Mouse (Mus musculus) thymus, postnatal 14 days (tissue): ENCODE measurements at regions not wholly inside any gene's neighbourhood (a gene's known extent, or its start where the extent isn't known, plus 50 kb on each side); places are given as distances from the start of the nearest gene placed in this dataset.
A peak's percentile ranks its signal among the peaks of the same experiment; 100 is the strongest.

Experiments used
- DNase-seq: peaks from one replicate; pipeline ENCODE4 v3.0.0; 2021

DNA sequence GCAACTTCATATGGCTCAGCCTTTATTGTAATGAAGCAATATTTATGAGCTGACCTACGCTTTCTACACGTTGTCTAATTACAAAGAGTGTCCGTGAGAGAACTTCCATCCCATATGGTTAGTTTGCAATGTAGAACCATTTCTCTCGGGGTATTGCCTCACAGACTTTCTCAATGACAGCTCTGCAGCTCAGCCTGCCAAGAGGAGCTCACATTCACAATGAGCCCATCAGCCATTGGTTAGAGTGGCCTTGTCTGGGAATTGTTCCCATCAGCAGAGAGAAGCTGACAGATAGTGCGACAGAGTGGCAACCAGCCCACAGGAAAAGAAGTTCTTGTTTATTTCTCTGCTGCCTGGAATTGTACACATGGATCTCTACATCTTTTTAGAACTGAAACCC, 409.7 kb downstream of the Zfp704 start:
- DNase-seq = no peak

DNA sequence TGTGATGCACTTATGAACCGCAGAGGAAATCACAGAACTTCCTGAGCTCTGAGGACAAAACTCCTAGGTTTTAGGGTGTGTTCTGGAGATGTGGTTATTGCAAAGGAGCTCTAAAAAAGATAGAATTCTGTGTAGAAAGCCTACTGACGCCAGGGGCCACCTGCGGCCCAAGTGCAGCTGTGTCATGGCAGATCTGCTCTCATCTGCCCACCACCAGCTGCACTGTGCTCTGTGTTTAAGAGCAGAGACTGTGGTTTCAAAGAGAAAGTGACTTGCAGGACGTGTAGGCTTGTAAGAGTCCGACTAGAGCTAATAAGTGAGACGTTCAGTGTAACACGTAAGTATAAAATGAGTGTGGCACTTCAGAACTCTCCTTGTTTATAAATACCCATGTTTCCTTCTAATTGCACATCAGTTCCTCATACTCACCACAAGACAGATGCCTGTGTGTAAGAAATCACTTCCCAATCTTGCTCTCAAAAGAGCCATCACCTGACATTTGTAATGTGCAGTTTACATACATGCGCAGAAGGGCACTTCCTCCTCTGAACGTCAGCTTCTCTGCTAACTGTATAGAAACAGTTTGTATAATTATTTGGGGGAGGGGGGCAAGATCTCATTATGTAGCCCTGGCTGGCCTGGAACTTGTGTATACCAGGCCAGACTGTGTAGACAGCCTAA, 411.1 kb downstream of the Zfp704 start:
- DNase-seq = peak; percentile 7

DNA sequence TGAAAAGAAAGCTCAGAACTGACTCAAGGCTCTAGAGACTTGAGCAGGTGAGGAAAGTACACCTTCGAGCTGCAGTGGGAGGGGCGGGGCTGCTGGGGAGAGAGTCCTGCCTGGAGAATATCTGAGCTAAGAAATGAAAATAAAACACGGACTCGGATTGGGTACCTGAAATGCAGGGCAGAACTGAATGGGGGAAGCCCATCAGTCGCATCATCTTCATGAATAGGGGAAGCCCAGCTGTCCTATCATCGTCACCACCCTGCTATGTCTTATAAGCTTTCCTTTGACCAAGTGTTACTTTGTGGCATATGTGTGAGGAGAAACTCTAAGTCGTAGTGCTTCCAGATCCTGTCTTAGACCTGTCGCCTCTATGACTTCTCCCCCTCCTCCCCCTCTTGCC, 414.1 kb downstream of the Zfp704 start:
- DNase-seq = no peak

DNA sequence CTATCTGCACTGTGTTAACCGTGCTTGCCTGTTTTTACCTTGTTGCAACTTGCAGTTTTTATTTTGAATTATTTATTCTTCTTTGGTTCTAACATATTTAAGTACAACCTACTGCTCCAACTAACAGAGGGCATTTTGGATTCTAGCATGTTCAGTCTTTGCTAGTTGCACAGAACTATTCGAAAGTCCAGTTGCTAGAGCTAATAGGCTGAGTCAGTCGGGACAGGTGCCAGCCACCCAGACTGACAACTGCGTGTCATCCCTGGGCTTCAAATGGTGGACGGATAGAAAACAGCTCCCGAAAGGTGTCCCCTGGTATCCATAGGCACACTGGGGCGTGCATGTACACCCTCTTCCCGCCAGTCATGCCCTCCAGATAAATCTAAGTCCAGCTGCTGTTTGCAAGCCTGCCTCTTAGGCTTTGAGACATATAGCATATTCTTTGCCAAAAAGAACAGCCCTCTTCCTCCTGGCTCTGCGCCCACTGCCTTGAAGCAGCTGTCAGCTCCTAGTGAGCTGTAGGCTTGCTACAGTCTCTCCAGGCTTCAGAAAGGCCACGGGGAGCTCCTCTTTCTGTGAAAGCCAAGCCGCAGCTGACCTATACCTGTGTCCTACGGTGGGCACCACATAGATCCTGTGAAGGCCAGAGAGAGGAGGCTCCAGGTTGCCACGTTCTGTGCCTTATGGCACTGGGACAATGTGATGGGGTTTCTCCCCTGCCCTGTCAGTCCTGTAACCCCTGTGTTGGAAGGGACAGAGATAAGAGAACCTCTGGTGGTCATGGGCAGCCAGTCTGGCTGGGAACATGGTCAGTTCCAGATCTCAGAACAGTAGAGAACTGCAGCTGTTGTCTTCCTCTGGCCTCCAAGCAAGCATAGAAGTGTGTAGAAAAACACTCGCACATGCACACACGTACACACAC, 420.3 kb downstream of the Zfp704 start:
- DNase-seq = no peak

DNA sequence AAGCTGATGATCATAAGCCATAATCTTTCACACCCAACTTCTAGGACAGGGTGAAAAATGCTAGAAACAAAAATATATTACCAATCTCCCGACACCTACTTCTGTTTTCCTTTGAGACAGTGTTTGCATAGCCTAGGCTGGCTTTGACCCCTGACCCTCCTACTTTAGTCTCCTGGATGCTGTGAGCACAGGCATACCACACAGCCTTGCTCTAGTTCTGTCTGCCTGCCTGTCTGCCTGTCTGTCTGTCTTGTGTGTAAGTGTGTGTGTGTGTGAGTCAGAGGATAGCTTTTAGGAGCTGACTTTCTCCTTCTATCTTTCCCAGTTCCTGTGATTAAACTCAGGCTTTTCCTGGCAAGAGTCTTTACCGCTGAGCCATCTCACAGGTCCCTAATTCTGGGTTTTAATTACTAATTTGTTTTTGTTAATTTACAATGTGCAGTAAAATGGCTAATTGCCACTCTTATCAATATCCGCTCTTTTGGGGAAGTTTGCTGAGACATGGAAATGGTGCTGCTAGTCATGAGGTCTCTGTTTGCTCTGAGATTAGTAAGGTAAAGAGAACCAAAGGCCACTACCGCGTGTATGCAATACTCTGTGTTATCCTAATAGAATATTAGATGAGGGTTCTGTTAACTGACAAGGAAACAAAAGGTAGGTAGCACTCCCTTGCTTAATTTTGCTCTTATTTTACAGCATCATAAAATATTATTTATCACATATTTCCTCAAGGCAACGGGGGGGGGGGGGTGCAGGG, 423.3 kb downstream of the Zfp704 start:
- no peak for DNase-seq

DNA sequence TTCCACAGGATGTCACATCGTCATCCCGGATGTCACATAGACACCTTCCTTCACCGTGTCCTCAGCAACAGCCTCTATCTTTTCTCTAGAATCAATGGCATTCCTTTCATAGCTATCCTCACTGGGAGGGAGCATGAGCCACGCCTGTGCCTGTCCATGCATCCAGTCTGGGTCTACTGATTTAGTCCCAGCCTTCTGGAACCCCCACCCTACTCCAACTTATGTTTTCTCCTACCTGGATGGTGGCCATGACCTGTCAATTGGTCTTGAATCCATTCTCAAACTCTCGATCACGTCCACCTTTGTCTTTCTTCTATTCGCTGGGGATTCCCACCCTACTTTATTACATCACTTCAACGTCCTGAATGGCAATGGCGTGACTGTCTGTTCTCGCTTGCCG, 428.3 kb downstream of the Zfp704 start:
- DNase-seq = no peak

DNA sequence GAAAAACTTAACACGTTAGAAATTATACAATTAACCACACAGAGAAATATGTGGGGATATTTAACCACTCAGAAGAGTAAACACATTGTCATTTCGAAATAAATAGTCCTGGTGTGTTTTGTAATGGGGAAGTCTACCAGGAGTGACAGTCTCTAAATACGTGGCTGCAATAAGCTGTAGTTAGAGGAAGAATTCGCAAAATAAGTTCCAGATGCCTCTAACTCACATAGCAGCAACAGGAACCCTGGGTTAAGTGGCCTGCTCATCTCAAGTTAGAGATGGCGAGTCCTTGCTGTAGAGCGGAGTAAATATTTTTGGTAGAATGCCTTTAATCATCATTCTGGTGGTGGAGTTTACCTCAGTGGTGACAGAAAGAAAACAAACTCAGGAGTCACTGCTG, 430.2 kb downstream of the Zfp704 start:
- no peak for DNase-seq

DNA sequence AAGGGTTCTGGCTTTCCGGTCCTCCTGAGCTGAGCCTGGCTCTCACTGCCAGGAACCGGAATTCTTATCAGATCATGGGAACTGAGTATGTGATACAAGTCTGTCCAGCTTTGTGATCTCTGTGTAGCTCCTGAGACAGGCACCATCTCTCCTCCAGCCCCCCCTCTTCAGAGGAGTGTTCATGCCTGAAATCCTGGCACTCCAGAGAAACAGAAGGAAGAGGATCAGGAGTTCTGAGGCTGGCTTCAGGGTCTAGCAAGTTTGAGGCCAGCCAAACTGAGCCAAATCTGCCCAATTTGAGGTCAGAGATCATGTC, 435.4 kb downstream of the Zfp704 start:
- DNase-seq = no peak

DNA sequence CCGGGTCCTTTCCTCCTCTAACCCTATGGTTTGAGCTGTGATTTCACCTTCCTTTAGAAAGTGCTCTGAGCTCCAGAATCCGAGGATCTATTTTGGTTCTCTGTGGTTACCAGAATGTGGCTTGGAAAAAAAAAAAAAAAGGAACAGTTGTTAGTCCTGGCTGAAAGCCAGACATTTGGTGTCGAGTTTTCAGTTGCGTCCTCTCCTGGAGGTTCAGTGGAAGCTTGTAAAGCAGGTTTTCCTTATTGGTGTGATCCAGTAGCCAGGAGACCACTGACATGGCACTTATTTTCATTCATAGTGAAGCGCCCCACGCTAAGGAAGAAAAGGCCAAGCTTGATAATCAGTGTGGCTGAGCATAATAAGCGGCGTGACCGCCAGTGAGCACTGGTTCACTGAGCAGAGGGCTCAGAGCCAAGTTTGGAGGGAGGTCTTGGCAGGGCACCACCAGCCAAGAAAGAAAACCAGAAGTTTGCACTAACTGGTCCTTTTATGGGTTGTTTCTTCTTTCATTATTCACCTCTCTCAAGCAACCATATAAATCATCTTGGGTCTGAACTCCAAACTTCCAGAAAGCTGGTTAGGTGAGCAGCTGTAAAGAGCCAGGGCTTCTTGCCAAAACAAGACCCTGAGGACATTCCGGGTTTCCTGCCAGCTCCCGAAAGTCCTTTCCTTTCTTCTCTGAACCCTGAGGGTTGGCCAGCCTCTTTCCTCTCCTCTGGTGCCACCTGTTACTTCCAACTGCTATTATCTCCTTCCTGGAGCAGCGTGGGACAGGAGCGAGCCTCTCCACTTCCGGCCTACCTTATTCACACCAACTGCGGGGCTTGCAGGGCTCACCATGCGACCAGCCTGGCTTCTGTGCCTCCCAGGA, 436.0 kb downstream of the Zfp704 start:
- no peak for DNase-seq

DNA sequence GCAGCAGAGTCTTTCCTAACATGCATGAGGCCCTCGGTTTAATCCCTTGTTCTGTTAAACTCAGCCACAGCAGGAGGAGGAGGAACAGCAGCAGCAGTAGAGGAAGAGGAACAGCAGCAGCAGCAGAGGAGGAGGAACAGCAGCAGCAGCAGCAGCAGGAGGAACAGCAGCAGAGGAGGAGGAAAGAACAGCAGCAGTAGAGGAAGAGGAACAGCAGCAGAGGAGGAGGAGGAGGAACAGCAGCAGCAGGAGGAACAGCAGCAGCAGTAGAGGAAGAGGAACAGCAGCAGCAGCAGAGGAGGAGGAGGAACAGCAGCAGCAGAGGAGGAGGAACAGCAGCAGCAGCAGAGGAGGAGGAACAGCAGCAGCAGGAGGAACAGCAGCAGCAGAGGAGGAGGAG, 437.9 kb downstream of the Zfp704 start:
- DNase-seq = no peak

DNA sequence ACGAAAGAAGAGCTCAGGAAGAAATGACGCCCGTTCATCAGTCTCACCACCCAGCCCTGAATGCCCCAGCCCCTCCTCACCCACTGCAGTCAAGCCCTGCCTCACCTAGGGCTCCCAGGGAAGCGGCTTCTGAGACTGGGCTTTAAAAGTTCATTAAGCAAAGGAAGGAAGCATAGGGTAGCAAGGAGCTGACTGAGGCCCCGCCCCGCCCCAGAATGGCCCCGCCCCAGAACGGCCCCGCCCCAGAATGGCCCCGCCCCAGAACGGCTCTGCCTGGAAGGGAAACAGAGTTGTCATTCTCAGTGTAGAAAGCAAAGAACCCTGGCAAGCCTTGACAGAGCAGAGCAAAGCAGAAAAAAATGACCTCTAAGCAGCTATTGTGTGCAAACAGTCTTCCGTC, 440.9 kb downstream of the Zfp704 start:
- no peak for DNase-seq

DNA sequence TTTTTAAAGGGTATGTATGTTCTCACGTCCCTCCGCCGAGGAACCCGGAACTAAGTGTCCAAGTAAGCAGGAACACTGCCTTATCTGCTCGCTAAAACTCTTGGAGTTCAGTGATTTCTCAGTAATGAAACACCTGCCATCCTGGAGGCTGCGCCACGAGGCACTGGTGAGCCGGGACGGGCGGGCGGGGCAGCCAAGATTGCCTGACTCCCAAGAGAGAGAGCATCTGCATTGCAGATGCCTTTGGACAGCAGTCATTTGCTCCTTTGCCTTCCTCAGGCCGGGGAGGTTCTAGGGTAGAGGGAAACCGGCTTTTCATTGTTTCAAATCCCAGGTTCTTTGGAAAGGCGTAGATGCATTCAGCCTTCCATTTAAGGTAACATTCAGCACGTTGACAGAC, 450.8 kb downstream of the Zfp704 start:
- no peak for DNase-seq

DNA sequence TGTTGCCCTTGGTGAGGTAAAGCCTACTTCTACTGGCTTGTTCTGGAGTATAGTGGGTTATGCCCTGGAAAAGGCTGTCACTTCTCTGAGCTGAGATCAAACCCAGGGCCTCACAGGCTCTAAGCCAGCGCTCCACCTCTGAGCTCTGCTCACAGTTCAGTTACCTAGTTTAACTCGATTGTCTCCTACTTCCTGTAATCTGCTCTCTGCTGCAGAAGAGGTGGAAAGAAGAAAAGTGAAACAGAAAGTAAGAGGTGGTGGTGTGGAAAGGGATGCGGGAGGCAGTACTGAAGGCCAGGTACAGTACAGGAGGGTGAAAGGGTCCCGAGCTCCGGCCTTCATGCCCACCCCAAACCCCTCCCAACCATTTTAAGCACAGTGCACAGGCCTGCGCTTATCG, 455.7 kb downstream of the Zfp704 start:
- peak; percentile 30 for DNase-seq

DNA sequence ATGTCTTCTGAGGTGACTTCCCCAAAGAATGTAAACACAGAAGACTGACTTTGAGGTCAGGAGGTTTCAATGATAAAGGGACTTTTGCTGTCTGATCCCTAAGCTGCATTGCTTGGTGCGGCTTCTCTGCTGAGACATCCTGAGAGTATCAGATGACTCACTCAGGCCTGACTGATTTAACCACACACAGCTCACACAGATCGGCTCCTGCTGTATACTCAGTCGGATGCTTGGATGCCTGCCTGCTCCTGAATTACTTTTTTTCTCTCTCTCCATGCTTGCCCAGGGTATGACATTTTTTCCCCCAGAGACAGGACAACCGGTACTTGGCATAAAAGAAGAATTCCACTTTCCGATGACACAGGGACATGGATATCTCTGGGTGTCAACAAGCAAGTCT, 456.2 kb downstream of the Zfp704 start:
- peak; percentile 18 for DNase-seq

DNA sequence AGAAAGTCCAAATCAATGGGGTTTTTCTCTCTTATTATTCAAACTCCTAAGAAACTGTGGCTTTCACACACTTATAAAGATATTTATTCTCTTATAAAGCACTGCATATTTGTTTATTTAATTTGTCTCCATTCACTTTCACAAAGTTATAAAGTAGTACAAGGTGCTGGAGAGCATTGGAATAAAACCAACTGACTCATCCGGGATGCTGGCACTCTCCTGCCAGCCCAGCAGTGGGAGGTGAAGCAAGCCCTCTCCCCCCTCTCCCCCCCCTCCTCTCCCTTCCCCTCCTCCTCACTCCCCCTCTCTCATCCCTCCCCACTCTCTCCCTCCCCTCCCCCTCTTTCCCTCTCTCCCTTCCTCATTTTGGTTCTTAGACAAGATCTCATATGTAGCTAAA, 457.6 kb downstream of the Zfp704 start:
- no peak for DNase-seq

DNA sequence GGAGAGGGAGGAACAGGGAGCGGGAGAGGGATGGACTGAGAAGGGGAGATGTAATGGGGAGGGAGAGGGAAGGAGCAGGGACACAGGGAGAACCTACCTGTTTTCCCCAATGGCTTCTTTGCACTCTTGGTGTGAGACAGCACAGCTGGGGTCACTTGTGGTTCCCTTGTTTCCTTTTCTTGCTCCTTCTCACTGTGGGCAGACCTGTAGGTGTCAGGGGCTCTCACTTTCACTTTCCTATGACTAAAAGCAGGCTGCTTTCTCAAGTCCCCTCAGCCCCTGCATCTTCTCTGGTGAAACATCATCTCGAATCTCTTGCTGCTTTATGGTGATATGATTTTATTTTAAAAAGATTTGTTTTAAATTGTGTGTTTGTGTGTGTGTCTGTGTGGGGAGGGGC, 458.3 kb downstream of the Zfp704 start:
- no peak for DNase-seq

DNA sequence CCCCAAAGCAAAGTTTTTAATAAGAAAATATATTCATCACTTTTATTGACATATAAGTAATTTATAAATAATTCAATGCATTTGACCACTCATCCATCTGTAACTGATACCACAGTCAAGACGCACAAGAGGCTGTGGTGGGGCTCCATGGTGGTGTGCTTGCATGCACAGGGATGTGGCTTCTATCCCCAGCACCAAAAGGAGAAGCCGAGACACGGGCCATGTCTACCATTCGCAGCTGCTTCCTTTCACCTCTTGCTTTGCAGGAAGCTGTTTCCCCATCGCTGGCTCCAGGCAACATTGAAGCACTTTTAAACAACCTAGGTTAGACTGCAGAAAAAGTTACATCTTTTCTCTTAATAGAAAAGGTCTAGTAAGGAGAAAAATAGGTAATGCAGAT, 461.3 kb downstream of the Zfp704 start:
- no peak for DNase-seq

DNA sequence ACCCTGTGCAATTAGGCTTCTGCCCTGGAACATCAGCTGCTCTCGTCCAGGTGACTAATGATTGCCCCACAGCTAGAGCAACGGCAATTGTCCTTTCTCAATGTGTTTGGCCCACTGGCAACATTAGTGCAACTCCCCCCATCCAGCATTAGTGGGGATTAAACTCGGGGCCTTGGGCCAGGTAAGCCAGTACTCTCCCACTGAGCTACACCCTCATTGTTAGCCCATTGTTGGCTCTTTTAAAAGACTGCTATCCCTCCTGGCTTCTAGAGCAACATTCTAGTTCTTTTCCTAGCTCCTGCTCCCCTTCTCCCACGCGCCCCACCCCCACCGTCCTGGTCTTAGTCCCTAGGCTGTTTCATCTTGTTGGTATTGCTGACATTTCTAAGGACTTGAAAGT, 463.4 kb downstream of the Zfp704 start:
- DNase-seq = no peak

DNA sequence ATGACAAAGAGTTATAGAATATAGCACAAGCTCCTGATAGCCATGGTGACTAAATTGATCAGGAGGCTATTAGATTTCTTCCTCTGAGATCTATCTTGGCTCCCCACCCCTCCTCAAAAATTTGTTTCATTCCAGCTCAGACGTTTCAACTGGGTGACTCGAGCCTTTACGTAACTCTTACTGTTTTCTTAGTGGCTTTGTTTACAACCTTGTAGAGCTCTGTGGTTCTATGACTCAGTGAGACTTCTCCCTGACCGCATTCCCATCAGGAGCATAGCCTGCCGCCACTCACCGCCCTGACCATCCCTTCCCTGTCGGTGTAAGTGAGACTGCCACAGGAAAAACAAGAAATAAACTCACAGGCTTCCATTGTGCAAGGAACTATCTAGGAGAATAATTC, 464.3 kb downstream of the Zfp704 start:
- DNase-seq = no peak

DNA sequence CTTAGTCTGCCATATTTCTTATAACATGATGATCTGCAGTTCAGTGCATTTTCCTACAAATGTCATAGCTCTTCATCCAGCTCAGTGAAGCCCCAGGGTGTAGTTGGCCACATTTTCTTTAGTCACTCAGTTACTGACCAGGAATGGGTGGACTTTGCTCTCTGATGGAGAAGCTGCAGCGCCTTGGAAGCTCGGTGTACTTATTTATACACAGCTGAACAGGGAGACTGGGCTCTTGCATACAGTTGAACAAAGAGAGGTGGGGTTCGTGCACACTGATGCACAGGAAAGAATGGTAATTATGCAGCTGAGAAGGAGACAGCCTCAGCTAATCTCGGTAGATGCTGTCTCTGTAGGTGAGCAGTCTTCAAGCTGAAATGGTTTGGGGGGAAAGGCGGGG, 468.0 kb downstream of the Zfp704 start:
- no peak for DNase-seq

DNA sequence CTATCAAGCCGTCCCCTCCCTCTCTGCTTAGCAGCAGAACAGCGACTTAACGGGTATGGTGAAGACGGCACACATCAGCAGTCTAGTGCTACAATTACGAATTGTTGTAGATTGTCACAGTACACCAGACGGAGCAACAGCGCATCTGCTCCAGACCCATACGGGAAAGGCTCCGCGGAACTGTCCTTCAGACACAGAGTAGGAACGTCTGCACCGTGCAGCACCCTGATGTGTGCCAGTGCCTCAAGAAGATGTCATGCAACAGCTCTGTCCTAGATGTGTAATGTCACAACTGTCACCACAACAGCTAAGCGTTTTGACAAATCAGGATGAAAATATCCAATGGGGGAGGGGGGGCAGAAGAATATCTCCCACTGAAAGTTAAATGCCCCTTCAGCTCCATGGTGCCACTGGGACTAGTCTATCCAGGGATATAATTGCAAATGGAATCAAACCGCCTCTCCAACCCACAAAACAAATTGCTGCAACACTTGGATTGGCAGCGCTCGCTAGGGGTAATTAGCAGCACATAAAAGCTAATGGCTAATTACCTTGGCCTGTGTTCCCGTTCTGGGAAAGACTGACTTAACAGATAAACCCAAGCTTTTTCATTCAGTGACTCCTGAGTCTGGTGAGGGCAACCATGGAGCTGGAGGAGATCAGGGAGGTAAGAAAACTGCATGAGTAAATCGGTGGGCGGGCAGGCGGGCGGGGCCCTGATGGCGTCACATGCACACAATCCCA, 472.6 kb downstream of the Zfp704 start:
- DNase-seq = no peak

DNA sequence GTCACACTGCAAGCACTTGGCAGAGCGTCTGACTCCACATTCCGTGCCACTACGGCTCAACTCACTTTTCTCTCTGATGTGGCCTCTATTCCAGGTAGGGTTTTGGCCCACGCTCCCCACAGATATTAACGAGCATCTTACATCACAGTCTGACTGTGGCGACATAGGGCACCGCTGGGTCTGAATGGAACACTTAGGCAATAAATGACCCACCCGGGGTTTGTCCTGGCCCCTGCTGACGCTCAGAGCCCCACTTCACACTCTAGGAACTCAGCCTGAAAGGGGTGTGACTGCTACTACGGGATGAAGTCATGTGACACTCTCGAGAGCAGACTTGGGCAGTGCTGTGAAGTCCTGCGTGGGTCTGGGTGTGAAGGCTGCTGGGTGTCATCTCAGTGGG, 475.9 kb downstream of the Zfp704 start:
- DNase-seq = no peak
